Mouse (Mus musculus): Measurements from ENCODE around the gene Mmp28.

The Mmp28 gene

DNA sequence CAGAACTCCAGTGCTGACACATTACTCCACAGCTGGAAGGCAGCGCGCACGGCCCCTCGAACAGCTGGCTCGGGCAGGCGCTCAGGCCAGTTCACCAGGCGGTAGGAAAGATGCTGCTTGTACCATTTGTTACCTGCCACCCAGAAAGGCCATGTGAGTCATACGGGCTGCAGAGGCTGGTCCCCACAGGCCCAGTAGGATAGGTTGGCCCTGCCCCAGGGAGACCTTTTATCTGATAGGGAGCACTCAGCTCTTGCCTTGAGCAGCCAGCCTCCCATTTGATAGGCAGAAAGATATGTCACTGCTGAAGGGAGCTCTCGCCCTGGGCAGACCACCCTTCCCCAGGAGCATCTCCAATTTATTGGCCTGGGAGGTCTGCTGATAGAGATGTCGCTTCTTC, 15.3 kb downstream of the Mmp28 start:
- DNase-seq (ENCODE audit: low read depth): no peak

GRCm38 (mm10) chr11:83445001-83445400, 17.9 kb downstream of the Mmp28 start:
- DNase-seq (ENCODE audit: low read depth): peak; percentile 73

DNA sequence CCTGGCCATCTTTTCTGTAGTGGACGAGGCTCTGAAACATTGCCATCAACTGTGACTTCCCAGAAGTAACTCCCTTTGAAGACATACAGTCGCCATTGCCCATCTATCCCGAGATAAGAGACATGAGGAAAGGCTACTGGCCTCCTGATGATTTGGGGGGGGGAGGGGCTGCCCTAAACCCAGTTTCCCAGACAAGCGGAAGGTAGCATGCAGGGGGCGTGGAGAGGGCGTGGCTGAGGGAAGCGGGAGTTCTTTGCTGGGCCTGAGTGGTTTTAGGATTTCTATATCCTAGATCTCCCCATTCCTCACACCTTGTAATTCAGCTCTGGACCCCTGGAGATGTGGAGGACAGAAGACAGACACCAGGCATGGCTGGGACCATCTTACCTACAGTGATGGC, 19.0 kb downstream of the Mmp28 start:
- DNase-seq (ENCODE audit: low read depth): peak; percentile 37

- DNase-seq (ENCODE audit: low read depth): peak; percentile 86
These were observed 20.1 kb downstream of the Mmp28 start for GRCm38 (mm10) chr11:83442596-83443267.

DNA sequence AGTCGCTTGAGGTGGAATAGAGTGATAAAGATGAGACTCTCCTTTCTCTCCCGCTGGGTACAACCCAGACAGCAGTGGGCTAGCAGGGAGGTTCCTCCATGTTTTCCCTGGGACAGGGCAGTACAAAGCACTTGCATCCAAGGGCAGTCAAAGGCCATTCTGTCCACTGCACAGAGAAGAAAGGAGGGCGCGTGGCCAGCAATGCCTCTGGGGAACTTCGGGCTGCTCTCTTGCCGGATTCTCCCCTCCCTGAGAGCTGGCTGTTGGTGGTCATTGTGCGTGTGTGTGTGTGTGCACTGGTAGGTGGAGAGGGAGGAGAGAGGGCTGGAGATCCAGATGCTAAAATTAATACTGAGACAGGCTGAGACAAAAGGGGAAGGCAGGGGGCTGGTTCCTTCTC, 21.6 kb downstream of the Mmp28 start:
- no peak for DNase-seq (ENCODE audit: low read depth)

- peak; percentile 97 for DNase-seq (ENCODE audit: low read depth)
These were observed 22.5 kb downstream of the Mmp28 start for GRCm38 (mm10) chr11:83440081-83441064.

GRCm38 (mm10) chr11:83439426-83440060, 23.3 kb downstream of the Mmp28 start:
- DNase-seq (ENCODE audit: low read depth): peak; percentile 43

DNA sequence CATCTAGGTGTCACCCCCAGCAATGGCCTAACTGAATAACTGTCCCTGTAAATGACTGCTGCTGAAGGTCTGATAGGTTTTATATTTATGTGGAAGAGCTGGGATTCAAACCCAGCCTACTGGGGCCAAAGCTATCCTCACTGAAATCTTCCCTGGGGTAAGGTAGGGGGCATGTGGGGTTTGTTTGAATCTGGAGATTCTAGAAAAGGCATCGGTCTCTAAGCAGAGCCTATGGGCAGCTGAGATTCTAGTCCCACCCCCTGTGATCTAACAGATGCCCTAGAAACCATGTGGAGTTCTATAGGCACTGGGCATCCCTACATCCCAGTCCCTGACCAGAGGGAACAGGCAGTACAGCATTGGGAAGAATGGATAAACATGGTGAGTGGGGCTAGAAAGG, 25.5 kb downstream of the Mmp28 start, which contains the start of gene 1700020L24Rik:
TSS of gene 1700020L24Rik (plus strand) at position 301 of the 400 bp plus-strand sequence.
- DNase-seq (ENCODE audit: low read depth): no peak

GRCm38 (mm10) chr11:83432533-83432932, 30.3 kb downstream of the Mmp28 start:
- DNase-seq (ENCODE audit: low read depth): no peak

GRCm38 (mm10) chr11:83429355-83429754, 33.5 kb downstream of the Mmp28 start, which contains the start of gene Gas2l2:
Gas2l2 (minus strand) TSS chr11:83429455.
- DNase-seq (ENCODE audit: low read depth): no peak

DNA sequence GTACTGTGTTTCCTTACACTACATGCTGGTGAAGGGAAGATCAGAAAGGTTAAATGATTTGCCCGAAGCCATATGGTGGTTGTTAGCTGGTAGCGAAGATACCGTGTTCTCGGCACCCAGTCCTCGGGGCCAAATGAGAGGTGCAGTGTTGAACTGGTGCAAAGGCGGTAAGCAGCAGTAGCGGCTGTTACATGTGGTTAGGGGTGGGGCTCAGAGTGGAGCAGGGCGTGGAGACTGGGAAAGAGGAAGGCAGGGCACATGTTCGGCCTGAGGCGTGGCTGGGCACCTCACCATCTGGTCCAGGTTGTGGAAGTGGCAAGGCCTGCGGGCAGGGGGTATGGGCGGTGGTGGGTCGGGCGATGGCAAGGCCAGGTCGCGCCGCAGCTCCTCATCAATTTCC, 35.9 kb downstream of the Mmp28 start:
- peak; percentile 42 for DNase-seq (ENCODE audit: low read depth)

DNA sequence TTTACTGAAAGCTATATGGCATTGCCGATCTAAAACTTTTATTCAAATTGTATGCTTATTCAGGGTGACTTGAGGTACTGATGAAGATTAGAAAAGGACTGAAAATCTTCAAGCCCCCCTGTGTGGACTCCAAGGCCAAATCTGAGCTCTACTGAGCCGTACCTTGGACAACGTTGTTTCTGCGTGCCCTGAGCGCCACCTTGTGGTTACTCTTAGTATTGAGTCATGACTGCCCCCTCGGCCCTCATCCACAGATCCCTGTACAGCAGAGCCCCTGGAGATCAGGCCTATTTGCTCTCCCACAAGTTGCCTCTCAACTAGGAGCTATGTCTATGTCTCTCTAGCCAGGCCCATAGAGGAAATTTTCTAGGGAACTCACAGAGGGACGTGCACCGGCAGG, 38.2 kb downstream of the Mmp28 start:
- DNase-seq (ENCODE audit: low read depth): peak; percentile 84

DNA sequence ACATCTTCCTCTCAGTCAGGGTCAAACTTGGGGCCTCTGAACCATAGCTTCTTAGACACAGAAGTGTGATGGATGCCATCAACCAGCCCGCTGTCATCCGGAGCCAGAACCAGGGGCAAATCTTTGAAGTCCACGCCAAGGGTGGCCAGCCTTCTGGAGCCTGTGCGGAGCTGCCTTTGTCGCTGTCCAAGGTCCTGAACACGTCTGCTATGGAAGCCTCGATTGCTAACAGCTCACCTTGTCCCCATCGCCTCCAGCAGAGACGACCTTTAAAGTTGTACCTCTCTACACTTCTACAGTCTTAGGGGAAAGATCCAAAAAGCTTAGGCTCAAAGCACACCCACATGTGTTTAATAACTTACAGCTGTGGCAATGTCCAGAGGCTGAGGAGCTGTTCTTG, 41.6 kb downstream of the Mmp28 start:
- peak; percentile 83 for DNase-seq (ENCODE audit: low read depth)

DNA sequence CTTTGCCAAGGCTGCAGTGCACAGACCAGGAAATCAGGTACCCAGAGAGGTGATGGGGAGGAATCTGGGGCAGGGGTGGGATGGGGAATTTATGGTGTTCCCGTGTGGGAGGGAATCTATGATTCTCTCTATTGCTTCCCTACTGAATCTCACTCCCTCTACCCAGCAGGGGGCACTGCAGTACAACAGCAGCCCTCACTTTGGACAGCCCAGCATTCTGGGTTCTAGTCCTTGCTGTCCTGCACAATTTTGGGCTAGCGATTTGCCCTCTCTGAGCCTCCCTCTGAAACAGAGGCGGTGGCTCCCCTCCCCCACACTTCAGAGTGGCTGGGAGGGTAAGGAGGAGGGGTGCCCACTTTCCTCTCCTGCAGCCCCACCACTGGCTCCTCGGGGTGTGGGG, 42.5 kb downstream of the Mmp28 start:
- DNase-seq (ENCODE audit: low read depth): peak; percentile 46

- DNase-seq (ENCODE audit: low read depth): no peak
These were observed 44.3 kb downstream of the Mmp28 start for GRCm38 (mm10) chr11:83418566-83418965.

DNA sequence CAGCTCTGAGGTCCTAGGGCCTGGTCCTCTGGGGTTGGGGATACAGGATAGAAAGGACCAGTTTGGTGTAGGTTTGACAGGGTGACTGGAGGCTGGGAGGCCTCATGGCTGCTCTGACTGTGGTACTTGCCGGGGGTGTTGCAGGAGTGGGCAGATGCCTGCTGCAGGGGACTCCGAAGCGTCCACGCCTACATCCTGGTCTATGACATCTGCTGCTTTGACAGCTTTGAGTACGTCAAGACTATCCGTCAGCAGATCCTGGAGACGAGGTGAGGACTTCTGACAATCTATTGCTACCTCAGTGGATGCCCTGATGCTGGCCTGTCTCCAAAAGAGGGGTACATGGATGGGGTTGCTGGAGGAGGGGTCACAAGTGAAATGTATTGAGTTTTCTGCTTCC, 45.2 kb downstream of the Mmp28 start:
- DNase-seq (ENCODE audit: low read depth): no peak

GRCm38 (mm10) chr11:83417080-83417479, 45.8 kb downstream of the Mmp28 start:
- peak; percentile 74 for DNase-seq (ENCODE audit: low read depth)

- no peak for DNase-seq (ENCODE audit: low read depth)
These were observed 52.4 kb downstream of the Mmp28 start for GRCm38 (mm10) chr11:83410510-83410909.

GRCm38 (mm10) chr11:83409792-83410291, 53.0 kb downstream of the Mmp28 start:
- DNase-seq (ENCODE audit: low read depth): no peak

- DNase-seq (ENCODE audit: low read depth): no peak
These were observed 53.6 kb downstream of the Mmp28 start, which contains the start of gene Rasl10b for GRCm38 (mm10) chr11:83409087-83409754. Rasl10b (plus strand) TSS chr11:83409137.

DNA sequence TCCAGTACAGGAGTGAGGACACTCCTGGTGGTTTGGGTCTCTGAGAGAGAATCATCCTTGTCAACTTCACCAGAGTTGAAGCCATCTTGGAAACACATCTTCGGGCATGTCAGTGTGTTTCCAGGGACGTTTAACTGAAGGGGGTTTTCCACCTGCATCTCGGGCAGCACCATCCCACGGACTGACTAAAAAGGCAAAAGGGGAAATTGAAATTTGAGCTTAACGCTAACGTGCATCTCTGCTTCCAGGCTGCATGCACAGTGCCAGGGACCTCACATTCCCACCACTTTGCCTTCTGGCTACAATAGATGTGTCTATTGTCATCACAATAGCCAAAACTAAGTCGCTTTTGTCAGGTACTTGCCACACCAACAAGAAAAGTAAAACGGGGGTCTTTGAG, 54.6 kb downstream of the Mmp28 start:
- no peak for DNase-seq (ENCODE audit: low read depth)

- DNase-seq (ENCODE audit: low read depth): no peak
These were observed 56.5 kb downstream of the Mmp28 start for GRCm38 (mm10) chr11:83406391-83406790.

Data from induced T-regulatory cell, adult 2 months (primary cell).